Mouse (Mus musculus) bone marrow macrophage, adult 2 months (primary cell): ENCODE measurements around the gene Ift122.

ENCODE experiments used
- CTCF ChIP-seq: IDR thresholded peaks from 2 replicates; pipeline ENCODE4 v1.5.1; 2012; ENCODE audit warnings: low read depth, mild to moderate bottlenecking, low read length, moderate library complexity
- POLR2A ChIP-seq: IDR thresholded peaks from 2 replicates; pipeline ENCODE4 v1.6.1; 2012; ENCODE audit warnings: mild to moderate bottlenecking, low read depth, low read length, borderline replicate concordance

GRCm38 (mm10) chr6:115955169-115955568 lies 101.9 kb downstream of the Ift122 start:
- no peak for TF ChIP-seq POLR2A
- no peak for TF ChIP-seq CTCF
